Mouse (Mus musculus): ENCODE measurements at regions not wholly inside any gene's neighbourhood (a gene's known extent, or its start where the extent isn't known, plus 50 kb on each side); places are given as distances from the start of the nearest gene placed in this dataset.
"Not testable (repeated sequence)": the region's sequence is repeated elsewhere in the genome, so short reads cannot be mapped to it uniquely, and the experiment has no call there.

DNA sequence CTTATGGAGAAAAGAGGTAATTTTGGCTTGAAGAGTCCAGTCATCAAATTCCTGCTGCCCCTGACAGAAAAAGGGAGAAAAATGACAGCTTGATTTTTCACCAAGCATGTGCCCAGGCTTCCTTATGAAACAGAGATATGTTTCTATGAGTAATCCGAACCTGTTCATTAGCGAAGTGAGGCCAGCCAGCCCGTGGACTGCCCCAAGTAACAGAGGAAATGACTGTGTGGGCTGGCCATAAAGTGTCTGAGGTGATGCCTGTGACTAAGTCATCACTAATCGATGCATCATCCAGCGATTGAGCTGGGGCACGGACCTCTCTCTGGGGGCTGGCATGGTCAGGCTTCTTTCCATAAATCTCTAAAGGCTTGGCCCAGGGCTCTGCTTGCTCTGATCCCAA, 157.8 kb downstream of the Impad1 start:
- ATAC-seq (ENCODE audit: low FRiP score), result no peak
- H3K36me3 ChIP-seq (ENCODE audit: control insufficient read depth, insufficient read depth, low read length), result no peaks in the 10 kb centered on the region
- H3K27me3 ChIP-seq (ENCODE audit: control insufficient read depth, insufficient read depth, low read length), result no peaks in the 10 kb centered on the region
- WGBS, result 61% methylated on average over 6 of the region's 6 CpGs
- no peaks in the 10 kb centered on the region for H3K9me3 ChIP-seq (ENCODE audit: control insufficient read depth, low read length)
- H3K4me2 ChIP-seq (replicated peaks; ENCODE audit: low read depth, low read length), result no peak overlapping the region
- no peak overlapping the region for H3K27ac ChIP-seq (ENCODE audit: low read depth, low read length)
- DNase-seq (ENCODE audit: low spot score), result no peak
- no peaks in the 10 kb centered on the region for H3K4me1 ChIP-seq (replicated peaks; ENCODE audit: control insufficient read depth, insufficient read depth, low read length)
- H3K4me3 ChIP-seq (ENCODE audit: low read depth, low read length), result no peak overlapping the region
- H3K9ac ChIP-seq (ENCODE audit: low read depth, low read length), result no peak overlapping the region

DNA sequence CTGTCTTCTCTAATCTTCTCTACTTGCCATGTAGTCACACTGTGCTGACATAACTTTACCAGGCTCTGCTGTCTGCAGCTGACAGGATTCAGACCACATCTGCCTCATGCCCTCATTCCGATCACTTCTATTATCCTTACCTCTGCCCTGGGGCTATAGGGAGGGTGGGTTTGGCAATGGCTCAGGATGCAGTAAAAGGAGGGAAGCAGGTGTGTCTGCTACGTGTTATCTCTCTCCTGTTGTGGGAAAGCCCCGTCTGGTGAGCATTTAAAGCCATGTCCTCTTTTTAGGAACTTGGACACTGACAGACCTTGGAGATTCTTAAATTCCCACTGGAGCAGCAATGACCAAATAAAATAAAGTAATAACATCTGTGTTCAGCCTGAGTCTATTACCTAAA, 158.5 kb downstream of the Impad1 start:
- Histone ChIP-seq H3K27me3 (ENCODE audit: control insufficient read depth, insufficient read depth, low read length) (no peaks in the 10 kb centered on the region), H3K4me3 (ENCODE audit: low read depth, low read length) (no peak overlapping the region), H3K9me3 (ENCODE audit: control insufficient read depth, low read length) (no peaks in the 10 kb centered on the region), H3K4me1 (replicated peaks; ENCODE audit: control insufficient read depth, insufficient read depth, low read length) (no peaks in the 10 kb centered on the region), H3K9ac (ENCODE audit: low read depth, low read length) (no peak overlapping the region), H3K36me3 (ENCODE audit: control insufficient read depth, insufficient read depth, low read length) (no peaks in the 10 kb centered on the region), H3K27ac (ENCODE audit: low read depth, low read length) (no peak overlapping the region), H3K4me2 (replicated peaks; ENCODE audit: low read depth, low read length) (no peak overlapping the region)
- ATAC-seq (ENCODE audit: low FRiP score), result no peak
- no peak for DNase-seq (ENCODE audit: low spot score)
- WGBS, result 56% methylated on average over 3 of the region's 3 CpGs

DNA sequence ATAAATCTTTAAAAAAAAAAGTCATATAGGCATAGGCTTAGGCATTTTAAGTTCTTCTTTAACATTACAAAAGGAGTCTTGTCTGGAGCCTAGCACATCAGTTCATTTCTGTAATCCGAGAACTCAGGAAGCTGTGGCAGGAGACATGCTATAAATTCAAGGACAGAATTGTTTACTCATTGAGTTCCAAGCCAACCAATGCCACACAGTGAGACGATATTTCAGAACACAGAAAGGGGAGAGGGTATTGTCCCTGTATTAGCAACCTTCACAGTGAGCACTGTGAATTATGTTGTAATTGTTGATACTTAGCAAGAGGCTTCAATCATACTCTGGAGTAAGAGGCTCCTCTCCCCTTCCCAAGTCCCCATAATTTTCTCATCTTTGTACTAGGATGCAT, 162.4 kb downstream of the Impad1 start:
- no peaks in the 10 kb centered on the region for H3K36me3 ChIP-seq (ENCODE audit: control insufficient read depth, insufficient read depth, low read length)
- ATAC-seq (ENCODE audit: low FRiP score), result no peak
- WGBS, result 57% methylated on average over 2 of the region's 2 CpGs

DNA sequence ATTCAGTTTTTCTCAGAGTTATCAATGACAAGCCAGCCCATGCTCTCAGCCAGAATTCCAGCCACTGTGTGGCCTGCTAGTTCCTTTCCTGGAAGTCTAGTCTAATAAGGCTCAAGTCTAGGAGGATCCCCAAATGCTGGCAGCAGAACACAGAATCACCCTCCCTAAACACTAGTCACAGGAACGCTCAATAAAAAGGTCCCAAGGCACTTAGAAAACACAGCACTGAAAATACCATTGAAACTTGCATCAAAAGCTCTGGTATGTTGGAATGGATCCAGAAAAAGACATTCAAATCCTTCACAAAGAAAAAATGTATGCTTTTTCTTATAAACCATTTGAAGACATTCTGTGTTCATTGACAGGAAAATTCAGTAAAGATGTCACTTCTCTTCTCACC, 163.9 kb downstream of the Impad1 start:
- Histone ChIP-seq H3K36me3 (ENCODE audit: control insufficient read depth, insufficient read depth, low read length) (no peaks in the 10 kb centered on the region), H3K4me1 (replicated peaks; ENCODE audit: control insufficient read depth, insufficient read depth, low read length) (no peaks in the 10 kb centered on the region), H3K4me2 (replicated peaks; ENCODE audit: low read depth, low read length) (no peak overlapping the region), H3K27me3 (ENCODE audit: control insufficient read depth, insufficient read depth, low read length) (no peaks in the 10 kb centered on the region), H3K4me3 (ENCODE audit: low read depth, low read length) (no peak overlapping the region), H3K9ac (ENCODE audit: low read depth, low read length) (no peak overlapping the region), H3K27ac (ENCODE audit: low read depth, low read length) (no peak overlapping the region), H3K9me3 (ENCODE audit: control insufficient read depth, low read length) (no peaks in the 10 kb centered on the region)
- DNase-seq (ENCODE audit: low spot score) (no peak), ATAC-seq (ENCODE audit: low FRiP score) (no peak)
- WGBS, result 84% methylated on average over 1 of the region's 1 CpGs

More for the DNA sequence above, 162.4 kb downstream of the Impad1 start:
- Histone ChIP-seq H3K9ac (ENCODE audit: low read depth, low read length) (no peak overlapping the region), H3K4me2 (replicated peaks; ENCODE audit: low read depth, low read length) (no peak overlapping the region), H3K27me3 (ENCODE audit: control insufficient read depth, insufficient read depth, low read length) (no peaks in the 10 kb centered on the region), H3K9me3 (ENCODE audit: control insufficient read depth, low read length) (no peaks in the 10 kb centered on the region), H3K4me3 (ENCODE audit: low read depth, low read length) (no peak overlapping the region), H3K4me1 (replicated peaks; ENCODE audit: control insufficient read depth, insufficient read depth, low read length) (no peaks in the 10 kb centered on the region), H3K27ac (ENCODE audit: low read depth, low read length) (no peak overlapping the region)
- DNase-seq (ENCODE audit: low spot score), result no peak

DNA sequence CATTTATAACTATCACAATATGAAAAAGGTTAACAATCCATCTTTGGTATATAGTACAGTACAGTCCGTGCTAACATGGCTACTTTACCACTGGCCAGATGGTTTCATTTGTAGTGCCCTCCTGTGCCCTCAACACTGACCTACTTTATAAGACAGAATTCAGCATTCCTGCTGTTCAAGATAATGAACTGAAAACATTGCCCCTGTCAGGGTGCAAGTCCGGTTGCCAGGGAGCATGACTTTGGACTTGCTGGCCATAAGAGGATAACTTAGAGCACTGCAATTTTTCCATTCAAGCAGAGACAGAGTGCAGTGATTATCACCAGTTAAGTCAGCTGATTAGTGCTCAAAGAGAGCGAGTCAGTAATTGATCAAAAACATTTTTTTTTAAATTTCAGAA, 169.3 kb downstream of the Impad1 start:
- no peaks in the 10 kb centered on the region for H3K36me3 ChIP-seq (ENCODE audit: control insufficient read depth, insufficient read depth, low read length)
- H3K4me3 ChIP-seq (ENCODE audit: low read depth, low read length), result no peak overlapping the region
- no peaks in the 10 kb centered on the region for H3K27me3 ChIP-seq (ENCODE audit: control insufficient read depth, insufficient read depth, low read length)
- no peak overlapping the region for H3K9ac ChIP-seq (ENCODE audit: low read depth, low read length)
- H3K4me2 ChIP-seq (replicated peaks; ENCODE audit: low read depth, low read length), result no peak overlapping the region
- WGBS, result 58% methylated on average over 3 of the region's 3 CpGs
- no peak for ATAC-seq (ENCODE audit: low FRiP score)
- no peaks in the 10 kb centered on the region for H3K9me3 ChIP-seq (ENCODE audit: control insufficient read depth, low read length)
- H3K4me1 ChIP-seq (replicated peaks; ENCODE audit: control insufficient read depth, insufficient read depth, low read length), result no peaks in the 10 kb centered on the region
- DNase-seq (ENCODE audit: low spot score), result no peak
- H3K27ac ChIP-seq (ENCODE audit: low read depth, low read length), result no peak overlapping the region

DNA sequence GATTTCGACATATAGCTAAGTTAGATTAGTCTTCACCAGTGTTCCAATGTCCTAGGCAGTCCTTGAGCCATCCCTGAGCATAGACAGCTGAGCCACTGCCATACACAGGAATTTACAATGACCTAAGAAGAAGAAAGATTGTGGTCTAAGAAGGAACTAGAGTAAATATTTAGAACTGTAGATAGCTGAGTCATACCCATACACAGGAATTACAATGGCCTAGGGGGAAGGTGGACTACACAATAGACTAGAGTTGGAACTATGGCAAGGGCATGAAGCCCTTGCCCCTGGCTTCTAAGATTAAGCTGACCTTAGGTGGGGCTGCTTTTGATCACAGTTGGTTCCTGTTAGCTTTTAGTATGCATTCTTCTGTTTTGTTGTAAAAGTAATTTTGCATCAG, 173.0 kb downstream of the Impad1 start:
- not testable (repeated sequence) for H3K4me2 ChIP-seq (replicated peaks; ENCODE audit: low read depth, low read length); H3K27me3 ChIP-seq (ENCODE audit: control insufficient read depth, insufficient read depth, low read length); H3K4me3 ChIP-seq (ENCODE audit: low read depth, low read length); H3K4me1 ChIP-seq (replicated peaks; ENCODE audit: control insufficient read depth, insufficient read depth, low read length); H3K36me3 ChIP-seq (ENCODE audit: control insufficient read depth, insufficient read depth, low read length); H3K27ac ChIP-seq (ENCODE audit: low read depth, low read length); H3K9ac ChIP-seq (ENCODE audit: low read depth, low read length); H3K9me3 ChIP-seq (ENCODE audit: control insufficient read depth, low read length); DNase-seq (ENCODE audit: low spot score); ATAC-seq (ENCODE audit: low FRiP score)
- WGBS, result 71% methylated on average over 1 of the region's 1 CpGs

DNA sequence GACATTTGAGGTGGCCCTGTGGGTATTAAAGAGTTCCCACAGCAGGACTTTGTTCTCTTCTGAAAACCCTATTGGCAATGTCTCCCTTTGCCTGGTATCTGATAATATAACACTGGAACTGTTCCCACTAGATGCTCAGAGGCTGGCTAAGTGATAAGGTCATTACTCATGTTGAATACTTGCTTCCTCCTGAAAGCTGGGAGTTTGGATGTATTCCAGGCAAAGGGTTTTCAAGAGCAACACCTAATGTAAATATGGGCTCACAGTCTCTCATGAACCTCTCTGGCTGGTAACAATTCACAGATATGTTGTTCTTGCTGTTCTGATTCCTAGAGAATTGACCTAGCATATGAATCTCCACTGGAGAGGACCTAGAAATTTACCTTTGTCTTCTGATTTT, 178.6 kb downstream of the Impad1 start:
- DNase-seq (ENCODE audit: low spot score) (no peak), ATAC-seq (ENCODE audit: low FRiP score) (no peak)
- no peak overlapping the region for H3K27ac ChIP-seq (ENCODE audit: low read depth, low read length)
- H3K4me1 ChIP-seq (replicated peaks; ENCODE audit: control insufficient read depth, insufficient read depth, low read length), result no peaks in the 10 kb centered on the region
- H3K9ac ChIP-seq (ENCODE audit: low read depth, low read length), result no peak overlapping the region
- H3K27me3 ChIP-seq (ENCODE audit: control insufficient read depth, insufficient read depth, low read length), result no peaks in the 10 kb centered on the region
- H3K4me2 ChIP-seq (replicated peaks; ENCODE audit: low read depth, low read length), result no peak overlapping the region
- H3K4me3 ChIP-seq (ENCODE audit: low read depth, low read length), result no peak overlapping the region
- H3K36me3 ChIP-seq (ENCODE audit: control insufficient read depth, insufficient read depth, low read length), result no peaks in the 10 kb centered on the region
- H3K9me3 ChIP-seq (ENCODE audit: control insufficient read depth, low read length), result no peaks in the 10 kb centered on the region

All from hindbrain, embryonic 11.5 days (tissue).